Mouse (Mus musculus): Measurements from ENCODE around the gene Rassf3.

Rassf3 gene

DNA sequence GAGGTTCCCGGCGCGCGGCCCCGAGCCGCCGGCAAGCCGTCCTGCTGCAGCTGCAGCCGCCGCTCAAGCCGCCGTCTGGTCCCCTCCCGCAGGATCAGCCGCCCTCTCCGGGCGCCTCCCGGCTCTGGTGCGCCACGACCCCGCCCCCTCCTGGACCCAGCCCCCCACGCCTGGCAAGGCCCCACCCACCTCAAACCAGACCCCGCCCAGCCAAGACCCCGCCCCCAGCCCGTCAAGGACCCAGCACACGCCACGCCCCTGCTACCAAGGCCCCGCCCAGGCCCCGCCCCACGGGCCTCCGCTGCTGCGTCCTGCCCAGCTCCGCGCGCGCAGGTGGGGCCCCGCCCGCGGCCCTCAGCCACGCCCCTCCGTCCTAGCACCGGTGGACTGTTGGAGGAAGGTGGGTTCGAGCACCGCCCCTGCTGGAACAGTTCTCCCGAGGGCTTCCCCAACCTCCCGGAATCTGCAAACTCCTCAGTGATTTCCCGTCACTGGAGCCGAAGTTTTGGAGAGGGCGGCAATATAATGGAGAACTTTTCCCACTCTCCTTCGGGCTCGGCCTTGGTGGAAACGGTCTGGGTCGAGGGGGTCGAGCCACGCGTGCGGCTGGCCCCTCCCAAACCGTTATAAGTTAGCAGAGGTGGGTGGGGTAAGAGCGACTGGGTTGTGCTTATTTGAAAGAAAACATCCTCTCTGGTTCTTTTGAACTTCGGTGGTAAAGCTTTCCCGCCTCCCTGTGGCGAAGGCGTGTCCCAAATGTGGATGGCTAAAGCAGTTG lies at the start of gene Rassf3:
Gene Rassf3 (minus strand): TSS at position 158 of the 778 bp plus-strand sequence.
- DNase-seq (ENCODE audit: low spot score in 2 of 2): peak; percentile 90 to 92

GRCm38 (mm10) chr10:121520923-121521585 lies 44.9 kb upstream of the Rassf3 start:
- no peak for DNase-seq (ENCODE audit: low spot score in 2 of 2)

DNA sequence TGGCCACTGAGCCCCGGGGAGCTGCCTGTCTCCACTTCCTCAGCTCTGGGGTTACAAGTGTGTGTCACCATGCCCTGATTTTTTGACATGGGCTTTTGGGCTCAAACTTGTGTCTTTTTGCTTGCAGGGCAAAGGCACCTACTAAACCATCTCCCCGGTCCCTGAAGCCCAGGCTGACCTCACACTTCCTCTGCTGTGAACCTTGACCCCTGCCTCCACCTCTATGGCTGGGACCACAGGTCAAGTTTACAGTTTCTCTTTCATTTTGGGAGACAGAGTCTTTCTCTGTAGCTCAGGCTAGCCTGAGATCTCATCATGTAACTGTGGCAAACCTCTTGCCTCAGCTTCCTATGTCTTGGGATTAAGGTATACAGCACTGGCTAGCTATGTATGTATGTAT lies 43.6 kb upstream of the Rassf3 start:
- no peak for DNase-seq (ENCODE audit: low spot score in 2 of 2)

DNA sequence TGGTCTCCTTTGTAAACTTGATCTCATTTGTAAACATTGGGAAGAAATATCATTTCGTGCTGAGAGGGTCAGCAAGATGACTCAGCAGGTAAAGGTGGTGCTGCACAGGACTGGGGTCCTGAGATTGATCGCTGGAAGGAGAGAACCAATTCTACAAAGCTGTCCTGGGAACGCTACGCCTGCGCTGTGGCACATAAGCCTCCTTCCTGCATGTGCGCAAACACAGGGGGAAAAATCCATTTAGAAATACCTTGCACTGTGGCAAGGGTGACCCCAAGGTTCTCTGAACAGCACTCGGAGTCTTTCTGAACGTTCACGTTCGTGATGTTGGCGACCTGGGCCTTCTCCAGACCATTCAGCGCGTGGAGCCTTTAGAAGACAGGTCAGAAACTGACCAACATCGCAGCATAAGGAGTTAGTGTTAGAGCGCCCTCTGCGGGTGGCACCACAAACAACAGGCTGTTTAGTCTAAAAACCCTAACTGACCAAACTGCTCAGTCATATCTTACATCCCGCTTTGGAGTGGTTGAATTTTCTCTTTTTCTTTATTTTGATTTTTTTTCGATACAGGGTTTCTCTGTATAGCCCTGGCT lies 40.0 kb upstream of the Rassf3 start:
- peak; percentile 80 to 86 for DNase-seq (ENCODE audit: low spot score in 2 of 2)

GRCm38 (mm10) chr10:121509751-121510643 lies 33.9 kb upstream of the Rassf3 start:
- no peak for DNase-seq (ENCODE audit: low spot score in 2 of 2)

GRCm38 (mm10) chr10:121507755-121508544 lies 31.8 kb upstream of the Rassf3 start:
- no peak for DNase-seq (ENCODE audit: low spot score in 2 of 2)

GRCm38 (mm10) chr10:121506731-121507583 lies 30.8 kb upstream of the Rassf3 start:
- DNase-seq (ENCODE audit: low spot score in 2 of 2): peak; percentile 62 to 70

- no peak for DNase-seq (ENCODE audit: low spot score in 2 of 2)
Measured at GRCm38 (mm10) chr10:121505929-121506328, 29.8 kb upstream of the Rassf3 start.

GRCm38 (mm10) chr10:121504973-121505911 lies 29.1 kb upstream of the Rassf3 start:
- DNase-seq (ENCODE audit: low spot score in 2 of 2): peak; percentile 86 to 91

DNA sequence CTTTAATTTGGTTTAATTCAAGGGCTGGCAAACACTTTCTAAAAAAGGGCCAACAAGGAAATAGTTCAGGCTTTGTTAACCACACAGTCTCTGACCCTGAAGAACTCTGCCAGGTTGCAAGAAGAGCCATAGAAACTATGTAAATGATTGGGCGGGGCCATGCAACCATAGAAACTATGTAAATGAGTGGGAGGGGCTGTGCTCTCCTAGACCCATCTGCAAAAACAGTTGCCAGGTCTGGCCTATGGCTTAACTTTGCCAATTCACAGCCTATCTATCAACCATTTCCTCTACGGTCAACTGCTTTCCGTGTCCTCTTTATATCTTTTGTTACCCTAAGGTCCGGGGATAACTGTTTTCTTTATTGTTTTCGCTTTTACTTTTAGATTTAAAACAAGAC lies 25.0 kb upstream of the Rassf3 start:
- no peak for DNase-seq (ENCODE audit: low spot score in 2 of 2)

- DNase-seq (ENCODE audit: low spot score in 2 of 2): no peak
Measured at GRCm38 (mm10) chr10:121500034-121500433, 23.9 kb upstream of the Rassf3 start.

- no peak for DNase-seq (ENCODE audit: low spot score in 2 of 2)
Measured at GRCm38 (mm10) chr10:121499063-121499462, 22.9 kb upstream of the Rassf3 start.

DNA sequence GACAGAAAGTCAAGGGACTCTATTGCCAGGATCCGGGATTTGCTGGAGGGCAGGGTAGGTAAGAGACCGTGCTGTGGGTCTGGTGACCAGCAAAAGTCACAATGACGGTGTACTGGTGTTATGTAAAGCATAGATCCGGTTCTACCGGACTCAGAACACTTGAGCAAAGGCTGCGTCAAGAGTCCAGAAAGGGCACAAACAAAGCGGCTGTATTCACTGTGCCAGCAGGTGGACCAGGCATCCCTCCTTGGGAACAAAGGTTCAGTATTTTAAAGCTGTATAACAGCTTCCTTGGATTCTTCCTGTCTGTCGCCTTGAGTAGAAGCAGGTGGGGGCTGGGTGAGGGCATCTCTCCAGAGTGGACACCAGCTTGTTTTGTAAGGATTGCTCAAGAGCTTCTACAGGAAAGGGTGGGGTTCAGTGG lies 22.3 kb upstream of the Rassf3 start:
- no peak for DNase-seq (ENCODE audit: low spot score in 2 of 2)

GRCm38 (mm10) chr10:121497968-121498367 lies 21.8 kb upstream of the Rassf3 start:
- DNase-seq (ENCODE audit: low spot score in 2 of 2): no peak

- DNase-seq (ENCODE audit: low spot score in 2 of 2): no peak
Measured at GRCm38 (mm10) chr10:121496616-121497015, 20.5 kb upstream of the Rassf3 start.

GRCm38 (mm10) chr10:121494163-121494425 lies 17.9 kb upstream of the Rassf3 start:
- no peak for DNase-seq (ENCODE audit: low spot score in 2 of 2)

DNA sequence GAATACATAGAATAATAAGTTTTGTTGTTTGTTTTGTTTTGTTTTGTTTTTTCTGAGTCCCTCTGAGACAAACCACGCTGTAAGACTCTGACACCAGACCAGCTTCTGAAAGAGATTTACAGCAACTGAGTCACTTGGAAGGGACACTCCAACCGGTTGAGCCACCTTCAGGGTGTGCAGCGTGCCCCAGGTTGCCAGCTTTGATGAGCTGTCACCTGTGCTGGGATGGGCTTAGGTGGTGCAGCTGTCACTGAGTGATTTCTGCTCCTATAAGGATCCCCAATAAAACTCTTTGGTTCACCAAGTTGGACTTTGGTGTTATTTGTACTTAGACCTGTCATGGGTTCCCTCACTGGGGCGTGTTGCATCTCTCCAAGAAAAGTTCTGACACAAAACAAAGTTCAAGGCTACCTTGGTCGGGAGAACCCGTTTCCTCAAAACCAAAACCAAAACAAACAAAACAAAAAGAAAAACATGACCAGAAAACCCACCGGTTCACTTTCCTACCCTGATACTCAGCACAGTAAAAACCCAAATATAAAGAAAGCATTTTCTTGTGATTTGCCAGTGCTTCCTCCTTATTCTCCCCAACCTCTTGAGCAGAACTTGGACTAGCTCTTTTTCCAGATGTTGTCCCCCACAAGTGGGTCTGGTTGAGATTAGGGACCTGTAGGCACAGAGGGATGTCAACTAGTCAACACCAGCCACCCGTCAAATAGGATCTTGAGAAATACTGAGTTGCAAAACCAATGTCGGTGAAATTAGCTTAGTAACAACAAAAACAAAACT lies 17.4 kb upstream of the Rassf3 start:
- DNase-seq (ENCODE audit: low spot score in 2 of 2): no peak

DNA sequence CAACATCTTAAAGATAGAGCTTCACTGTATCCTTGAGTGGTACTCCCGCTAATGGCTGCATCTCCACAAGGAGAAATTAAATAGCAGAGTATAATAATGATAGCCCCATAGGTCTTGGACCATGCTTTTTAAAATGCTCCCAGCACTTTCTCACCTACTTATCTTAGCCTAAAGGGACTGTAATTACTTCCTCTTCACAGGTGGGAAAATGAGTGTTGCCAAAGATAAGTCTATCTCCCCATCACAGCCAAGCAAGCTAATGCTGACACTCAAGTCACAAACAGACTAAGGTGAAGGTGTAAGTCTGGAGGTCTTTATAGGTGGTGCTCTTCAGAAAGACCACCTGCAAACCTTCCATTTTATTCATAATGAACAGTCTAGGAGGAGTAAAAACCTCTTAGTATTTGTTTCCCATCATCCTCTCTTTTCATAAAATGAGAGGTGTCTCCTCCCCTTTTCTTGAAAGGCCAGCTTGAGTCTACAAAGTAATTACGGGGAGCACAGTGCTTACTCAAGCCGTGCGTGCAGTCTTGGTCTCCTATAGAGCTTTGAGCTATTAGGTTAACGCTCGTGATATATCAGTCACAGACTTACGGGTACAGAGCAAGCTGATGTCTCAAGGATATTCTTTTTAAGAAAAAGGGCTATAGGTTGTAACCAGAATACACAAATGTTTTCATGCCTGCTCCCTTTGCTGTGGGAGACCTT lies 16.6 kb upstream of the Rassf3 start:
- no peak for DNase-seq (ENCODE audit: low spot score in 2 of 2)
